Mouse (Mus musculus): ENCODE data around the gene Tnp2. TPM values are rescaled to one million over a fixed set of nuclear protein-coding genes. Genes with fewer than 3 reads are reported as not detected.

Gene Tnp2
- polyA plus RNA-seq (2012; rRNA removed), result not detected in 2 replicates

DNA sequence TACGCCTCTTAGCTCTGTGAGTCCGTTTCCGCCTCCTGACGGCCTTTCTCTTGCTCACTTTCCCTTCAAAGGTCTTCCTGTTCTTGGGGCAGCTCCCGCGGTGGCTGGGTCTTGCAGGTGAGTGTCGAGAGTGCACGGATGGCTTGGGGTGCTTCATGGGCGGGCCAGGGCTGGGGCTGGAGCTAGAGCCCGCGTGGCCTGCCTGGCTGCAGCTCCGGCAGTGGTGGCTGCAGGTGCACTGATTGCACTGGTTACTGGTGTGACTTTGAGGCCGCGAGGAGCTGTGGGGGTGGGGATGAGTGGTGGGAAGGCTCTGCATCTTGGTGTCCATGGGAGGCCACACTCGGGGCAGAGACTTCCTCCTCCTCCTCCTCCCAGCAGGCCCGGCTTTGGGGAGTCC is at the start of gene Tnp2:
Tnp2 (minus strand) TSS at position 390 of the 400 bp plus-strand sequence.

GRCm38 (mm10) chr16:10834911-10835587 is 46.6 kb upstream of the Tnp2 start, which contains the start of gene Rmi2:
Rmi2 (plus strand) TSS chr16:10835059.

DNA sequence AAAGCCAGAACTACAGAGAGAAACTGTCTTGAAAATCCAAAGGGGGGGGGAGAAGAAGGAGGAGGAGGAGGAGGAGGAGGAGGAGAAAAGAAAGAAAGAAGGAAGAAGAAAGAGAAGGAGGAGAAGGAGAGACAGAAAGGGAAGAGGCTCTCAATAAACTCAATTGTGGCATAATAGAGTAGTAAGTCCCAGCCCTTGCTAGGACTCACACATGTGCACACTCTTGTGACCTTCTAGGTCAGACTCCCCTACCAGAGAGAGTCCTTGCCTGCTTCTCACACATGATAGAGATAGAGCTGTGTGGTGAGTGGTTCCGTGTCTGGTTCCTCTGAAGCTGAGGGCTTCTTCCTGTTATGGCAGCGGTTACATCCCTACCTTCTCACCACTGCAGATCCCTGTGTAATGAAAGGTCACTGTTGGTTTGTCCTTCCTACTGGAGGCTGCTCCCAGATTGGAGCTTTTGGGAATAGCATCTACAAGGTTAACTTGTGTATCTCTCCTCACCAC is 24.5 kb upstream of the Tnp2 start, which contains the start of gene Gm11172:
Gm11172 (plus strand) TSS at position 51 of the 507 bp plus-strand sequence.

GRCm38 (mm10) chr16:10805789-10806527 is 17.5 kb upstream of the Tnp2 start, which contains the start of gene Prm1:
Prm1 (minus strand) TSS chr16:10805839.

GRCm38 (mm10) chr16:10796034-10796433 is 7.6 kb upstream of the Tnp2 start, which contains the start of gene Prm2:
Prm2 (minus strand) TSS chr16:10796134.

GRCm38 (mm10) chr16:10790702-10791101 is 2.2 kb upstream of the Tnp2 start, which contains the start of gene Prm3:
Prm3 (minus strand) TSS chr16:10790914.

GRCm38 (mm10) chr16:10785371-10786231 is 2.9 kb downstream of the Tnp2 start, which contains the start of gene Socs1:
Socs1 (minus strand) TSS chr16:10785536.

Other genes with a start within 250 kb of the Tnp2 start
- gene Dexi, start 245.6 kb downstream of the Tnp2 start, polyA plus RNA-seq (2012; rRNA removed), result 44.1 and 84.4 TPM in 2 replicates
- 4.4 and 4.7 TPM in 2 replicates for gene Clec16a, start 243.3 kb downstream of the Tnp2 start, polyA plus RNA-seq (2012; rRNA removed)
- 8.8 and 18.5 TPM in 2 replicates for gene Socs1, start 3.1 kb downstream of the Tnp2 start, polyA plus RNA-seq (2012; rRNA removed)
- gene Prm3, start 2.3 kb upstream of the Tnp2 start, polyA plus RNA-seq (2012; rRNA removed), result not detected in 2 replicates
- not detected in 2 replicates for gene Prm2, start 7.5 kb upstream of the Tnp2 start, polyA plus RNA-seq (2012; rRNA removed)
- gene Prm1, start 17.2 kb upstream of the Tnp2 start, polyA plus RNA-seq (2012; rRNA removed), result not detected in 2 replicates
- gene Gm11172, start 24.3 kb upstream of the Tnp2 start, polyA plus RNA-seq (2012; rRNA removed), result not detected in 2 replicates
- gene Rmi2, start 46.4 kb upstream of the Tnp2 start, polyA plus RNA-seq (2012; rRNA removed), result 0.50 and 1.5 TPM in 2 replicates

Data from stomach, adult 2 months (tissue).